Mouse (Mus musculus) myocyte (in vitro differentiated cells): ENCODE results near the gene Spire2.

Experiments used
- CEBPB ChIP-seq: IDR thresholded peaks from 2 replicates; pipeline ENCODE4 v1.6.1; 2011; ENCODE audit warnings: mild to moderate bottlenecking, moderate library complexity; ENCODE audit not compliant: poor library complexity, insufficient read depth, severe bottlenecking
- MAX ChIP-seq: IDR thresholded peaks from one replicate; pipeline ENCODE4 v1.6.1; 2011; ENCODE audit warnings: low read depth, mild to moderate bottlenecking, control low read depth
- MYOD1 ChIP-seq, 3 experiments: IDR thresholded peaks; one replicate each; pipeline ENCODE4 v1.6.1; 2011; ENCODE audit warnings: control low read depth in 2 of 3, low read depth in 2 of 3, mild to moderate bottlenecking in 2 of 3, moderate library complexity in 1 of 3; ENCODE audit not compliant: insufficient read length in 2 of 3, control insufficient read depth in 1 of 3
- MYOG ChIP-seq, 3 experiments: IDR thresholded peaks; one replicate each; pipeline ENCODE4 v1.6.1; 2011; ENCODE audit warnings: control low read depth in 2 of 3, low read depth in 2 of 3, mild to moderate bottlenecking in 2 of 3; ENCODE audit not compliant: insufficient read length in 2 of 3, control insufficient read depth in 1 of 3, insufficient read depth in 1 of 3
- POLR2A ChIP-seq: IDR thresholded peaks from one replicate; pipeline ENCODE4 v1.6.1; 2011; ENCODE audit warnings: low read depth, mild to moderate bottlenecking, control low read depth, moderate library complexity; ENCODE audit not compliant: insufficient read length
- POLR2AphosphoS2 ChIP-seq: IDR thresholded peaks from one replicate; pipeline ENCODE4 v1.6.1; 2011; ENCODE audit warnings: low read depth, control low read depth; ENCODE audit not compliant: insufficient read length
- TCF12 ChIP-seq: IDR thresholded peaks from one replicate; pipeline ENCODE4 v1.6.1; 2011; ENCODE audit warnings: mild to moderate bottlenecking, control low read depth; ENCODE audit not compliant: poor library complexity, insufficient read depth, severe bottlenecking
- USF1 ChIP-seq: IDR thresholded peaks from one replicate; pipeline ENCODE4 v1.6.1; 2011; ENCODE audit warnings: low read depth, mild to moderate bottlenecking, control low read depth, moderate library complexity

DNA sequence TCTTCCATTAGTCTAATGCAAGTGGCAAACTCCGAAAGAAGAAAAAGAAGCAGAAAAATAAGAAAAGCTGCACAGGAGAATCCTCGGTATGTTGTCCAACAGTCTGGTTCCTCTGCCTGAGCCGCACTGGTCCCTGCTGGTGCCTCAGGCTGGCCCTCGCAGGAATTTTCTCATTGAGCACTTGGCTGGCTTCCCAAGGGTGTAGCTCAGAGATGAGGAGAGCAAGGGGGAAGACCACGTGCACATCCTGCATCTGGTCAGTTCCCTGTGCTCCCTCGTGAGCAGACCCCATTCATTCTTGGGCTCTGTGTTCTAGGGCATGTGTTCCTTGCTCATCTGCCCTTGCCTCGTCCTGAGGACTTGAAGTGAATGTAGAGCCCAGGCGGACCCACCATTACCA, 50.0 kb downstream of the Spire2 start:
- TF ChIP-seq POLR2A (no peak), CEBPB (no peak), MYOG (IDR thresholded peaks at IDR 0.05; ENCODE audit: control insufficient read depth in 1 of 3, insufficient read depth in 1 of 3, insufficient read length in 2 of 3, low read depth in 2 of 3) (no peak), MYOD1 (IDR thresholded peaks at IDR 0.05; ENCODE audit: control insufficient read depth in 1 of 3, insufficient read length in 2 of 3, low read depth in 2 of 3) (no peak), POLR2AphosphoS2 (no peak), TCF12 (no peak), USF1 (no peak), MAX (no peak)
